Mouse (Mus musculus) C2C12 (cell line): ENCODE measurements around the gene Fam160b1.

Source experiments
- CTCF ChIP-seq: IDR thresholded peaks from one replicate; pipeline ENCODE4 v1.5.1; 2011; ENCODE audit not compliant: control insufficient read depth, insufficient read depth, insufficient read length
- MAX ChIP-seq: IDR thresholded peaks from one replicate; pipeline ENCODE4 v1.6.1; 2011; ENCODE audit warnings: mild to moderate bottlenecking, control low read depth
- MYOD1 ChIP-seq: IDR thresholded peaks from one replicate; pipeline ENCODE4 v1.6.1; 2011; ENCODE audit warnings: low read depth; ENCODE audit not compliant: control insufficient read depth, insufficient read length
- MYOG ChIP-seq: IDR thresholded peaks from one replicate; pipeline ENCODE4 v1.6.1; 2011; ENCODE audit not compliant: control insufficient read depth, insufficient read length; ENCODE audit errors: extremely low read depth
- USF1 ChIP-seq: IDR thresholded peaks from one replicate; pipeline ENCODE4 v1.6.1; 2011; ENCODE audit warnings: low read depth, mild to moderate bottlenecking, control low read depth, moderate library complexity

DNA sequence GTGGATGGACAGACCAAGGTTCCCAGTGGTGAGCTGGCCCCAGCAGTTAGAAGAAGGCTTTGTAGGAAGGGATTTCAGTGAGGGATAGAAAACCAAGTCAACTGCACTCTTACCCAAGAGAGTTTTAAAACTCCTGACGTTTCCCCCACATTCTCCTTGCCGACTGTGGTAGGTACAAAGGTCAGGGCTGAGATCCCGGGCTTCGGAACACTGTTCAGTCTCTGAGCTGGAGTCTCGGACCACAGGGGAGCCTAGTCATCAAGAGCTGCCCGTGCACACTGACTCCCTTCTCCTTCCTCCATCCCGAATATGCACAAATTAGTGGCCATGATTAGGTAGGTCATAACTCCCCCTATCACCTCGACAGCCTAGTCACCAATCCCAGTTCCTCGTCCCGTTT, 47.3 kb upstream of the Fam160b1 start:
- no peak for TF ChIP-seq MAX
- TF ChIP-seq CTCF = no peak
- TF ChIP-seq MYOD1 = no peak
- TF ChIP-seq USF1 = no peak
- no peak for TF ChIP-seq MYOG
